Mouse (Mus musculus) E14TG2a.4 (cell line): Measurements from ENCODE around the gene Cyp19a1.

ENCODE experiments used
- H3K27me3 ChIP-seq: 2 replicates; pipeline ENCODE4 v1.6.1; 2014; ENCODE audit warnings: low read length, control low read depth; ENCODE audit not compliant: insufficient read depth
- H3K36me3 ChIP-seq: 2 replicates; pipeline ENCODE4 v1.6.1; 2014; ENCODE audit warnings: low read length, control low read depth; ENCODE audit not compliant: insufficient read depth
- H3K4me1 ChIP-seq: replicated peaks from 2 replicates; pipeline ENCODE4 v1.6.1; 2014; ENCODE audit warnings: low read depth, low read length, control low read depth
- H3K4me3 ChIP-seq: replicated peaks from 2 replicates; pipeline ENCODE4 v1.5.1; 2014; ENCODE audit warnings: mild to moderate bottlenecking, low read length
- H3K9me3 ChIP-seq: 2 replicates; pipeline ENCODE4 v1.6.1; 2014; ENCODE audit warnings: low read length, control low read depth
- CTCF ChIP-seq: conservative IDR thresholded peaks from 2 replicates; pipeline ENCODE4 v1.5.1; 2014; ENCODE audit warnings: low read length
- NANOG ChIP-seq: IDR thresholded peaks from 2 replicates; pipeline ENCODE4 v1.6.1; 2014; ENCODE audit warnings: borderline replicate concordance, low read length, mixed read lengths
- POU5F1 ChIP-seq: IDR thresholded peaks from 2 replicates; pipeline ENCODE4 v1.6.1; 2014; ENCODE audit warnings: low read length, borderline replicate concordance

Cyp19a1 gene

DNA sequence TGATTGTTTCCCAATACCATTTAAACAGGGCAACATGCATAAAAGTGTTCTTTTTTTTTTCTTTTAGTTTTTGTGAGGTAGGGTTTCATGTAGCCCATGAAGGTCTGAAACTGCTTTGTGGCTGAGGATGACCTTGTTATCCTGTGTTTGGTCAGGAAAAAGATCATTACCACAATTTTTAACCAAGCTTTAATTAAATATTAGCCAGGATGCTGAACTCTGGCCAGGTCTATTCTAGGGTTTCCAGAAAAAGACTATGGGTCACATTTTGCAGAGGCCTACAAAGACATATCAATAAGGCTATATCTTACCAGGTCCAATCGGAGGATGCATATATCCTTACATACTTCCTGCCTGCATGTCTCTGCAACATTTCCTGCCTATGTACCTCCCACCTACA lies 128.7 kb downstream of the Cyp19a1 start:
- Histone ChIP-seq H3K4me1 (no peaks in the 10 kb centered on the region), H3K36me3 (no peaks in the 10 kb centered on the region), H3K4me3 (no peak overlapping the region), H3K9me3 (no peaks in the 10 kb centered on the region), H3K27me3 (no peaks in the 10 kb centered on the region)
- no peak for TF ChIP-seq POU5F1
- no peak for TF ChIP-seq NANOG
- TF ChIP-seq CTCF: no peak
